Mouse (Mus musculus) layer of hippocampus, adult 8-10 months (tissue): ENCODE measurements at regions not wholly inside any gene's neighbourhood (a gene's known extent, or its start where the extent isn't known, plus 50 kb on each side); places are given as distances from the start of the nearest gene placed in this dataset.
A peak's percentile ranks its signal among the peaks of the same experiment; 100 is the strongest.

ENCODE experiments used
- DNase-seq, 2 experiments: peaks; one replicate each; pipeline ENCODE4 v3.0.0; 2022; ENCODE audit warnings: low spot score in 2 of 2

DNA sequence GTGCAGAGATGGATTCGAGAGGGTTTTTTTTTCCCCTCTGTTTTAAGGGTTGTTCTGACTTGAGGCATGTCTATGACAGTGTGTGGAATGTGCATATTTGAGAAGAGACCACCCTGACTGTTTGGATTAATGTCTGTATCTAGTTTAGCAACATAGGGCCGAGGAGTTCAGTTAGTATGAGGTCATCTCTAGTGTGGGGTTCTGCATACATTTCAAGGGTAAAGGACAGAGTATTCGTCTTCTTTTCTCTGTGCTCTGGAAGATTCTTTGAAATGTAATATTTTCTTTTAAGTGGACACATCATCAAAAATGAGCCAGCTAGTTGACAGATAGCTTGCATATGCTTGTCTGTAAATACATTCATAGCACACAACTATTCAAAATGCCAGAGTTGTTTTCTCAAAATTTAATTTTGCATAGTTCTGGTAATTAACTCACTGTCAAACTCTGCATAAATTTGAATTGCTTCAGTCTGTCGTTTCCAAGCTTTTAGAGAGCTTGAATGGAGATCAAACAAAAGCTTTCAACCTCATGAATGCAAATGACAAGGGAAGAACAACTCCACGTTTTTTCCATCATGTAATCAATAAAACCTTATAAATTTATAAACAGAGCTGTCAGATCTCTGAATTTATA, 415.5 kb downstream of the Adamts20 start:
- DNase-seq, result no peak

DNA sequence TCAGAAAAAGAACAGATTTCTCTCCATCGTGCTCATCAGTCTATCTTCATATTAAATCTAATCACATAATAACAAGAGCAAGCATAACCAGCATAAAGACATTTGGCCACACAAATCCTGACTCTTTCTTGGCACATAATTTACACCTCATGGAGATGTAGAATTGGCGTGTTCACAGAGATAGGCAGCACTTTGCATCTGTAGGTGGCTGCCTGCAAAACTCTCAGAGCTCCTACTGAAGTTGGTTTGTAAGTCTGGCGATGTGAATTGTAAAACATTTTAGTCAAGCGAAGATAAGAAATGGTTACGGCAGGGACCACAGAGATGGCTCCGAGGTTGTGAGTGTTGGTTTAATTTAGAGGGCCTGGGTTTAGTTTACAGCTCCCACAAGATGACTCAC, 419.0 kb downstream of the Adamts20 start:
- no peak for DNase-seq

DNA sequence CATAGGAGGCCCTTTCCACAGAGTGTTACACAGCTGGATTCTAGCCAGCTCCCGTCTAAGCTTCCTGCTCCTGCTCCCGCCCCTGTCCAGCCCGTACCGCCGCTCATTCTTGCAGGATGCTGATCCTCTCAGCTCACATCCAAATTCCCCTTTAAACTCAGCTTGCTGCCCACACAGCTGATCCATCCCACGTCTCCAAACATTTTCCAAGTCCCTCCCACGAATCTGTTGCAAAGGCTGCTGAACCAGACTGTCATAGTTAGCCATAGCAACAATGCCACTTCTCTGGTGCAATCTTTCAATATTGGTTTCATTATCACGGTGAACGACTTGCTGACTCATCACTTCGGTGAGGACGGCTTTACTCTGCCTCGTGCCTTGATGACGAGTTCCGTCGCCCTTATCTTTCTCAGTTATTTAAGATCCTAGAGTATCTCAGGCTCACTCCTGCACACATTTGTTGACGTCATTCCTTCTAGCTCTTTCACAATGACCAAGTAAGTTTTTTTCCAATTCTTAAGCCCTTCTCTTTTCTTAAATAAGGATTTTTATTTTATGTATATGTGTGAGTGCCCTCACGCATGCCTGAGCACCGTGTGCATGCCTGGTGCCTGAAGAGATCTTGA, 420.0 kb downstream of the Adamts20 start:
- peak; percentile 61 to 63 for DNase-seq

DNA sequence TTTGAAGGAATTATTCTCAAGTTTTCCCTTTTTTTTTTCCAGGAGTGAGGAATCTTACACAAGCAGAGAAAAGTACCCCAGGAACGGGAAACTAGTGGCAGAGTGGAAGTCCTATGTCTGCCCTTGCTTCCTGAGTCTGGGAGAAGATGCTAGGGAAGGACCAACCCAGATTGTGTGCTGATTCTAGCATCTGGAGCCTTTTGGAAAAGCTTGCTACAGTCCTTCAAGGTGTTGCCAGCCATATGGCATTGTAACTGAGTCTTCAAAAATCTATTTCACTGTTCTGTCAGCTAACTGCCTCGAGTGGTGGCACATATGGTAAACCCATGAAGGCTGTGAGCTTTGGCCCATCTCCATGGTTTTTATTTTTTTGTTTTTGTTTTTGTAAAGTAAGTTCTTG, 432.3 kb downstream of the Adamts20 start:
- peak; percentile 41 to 42 for DNase-seq

DNA sequence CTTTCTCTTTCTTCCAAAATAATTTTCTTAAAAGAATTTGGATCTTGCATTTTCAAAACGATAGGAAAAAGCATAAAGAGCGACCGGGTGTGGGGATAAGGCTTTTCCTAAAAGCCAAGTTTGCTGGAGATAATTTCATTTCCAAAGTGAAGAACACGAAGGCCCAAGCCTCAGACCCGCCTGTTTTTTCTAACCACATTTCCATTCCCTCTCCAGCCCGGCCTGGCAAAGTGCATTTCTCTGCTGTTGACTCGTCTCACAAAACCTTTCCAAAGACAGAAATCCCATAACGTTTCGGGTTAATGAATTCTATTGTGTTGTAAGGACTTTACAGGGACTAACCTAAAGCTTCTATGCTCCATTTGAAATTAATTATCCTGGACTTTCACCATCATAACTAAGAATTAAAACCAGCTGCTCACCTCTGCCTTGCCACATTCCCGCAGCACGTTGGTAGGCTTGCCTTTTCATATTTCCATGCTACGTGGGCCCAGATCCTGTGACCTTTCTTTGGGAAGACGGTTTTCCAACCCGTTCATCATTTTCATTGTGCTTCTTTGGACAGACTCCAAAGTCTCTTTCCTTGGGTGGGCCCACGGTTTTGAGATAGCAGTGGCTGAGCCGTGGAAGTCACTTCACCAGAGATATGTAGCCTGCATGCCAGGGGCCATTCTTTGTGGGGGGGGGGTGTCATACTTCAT, 430.5 kb upstream of the Prickle1 start:
- no peak for DNase-seq

DNA sequence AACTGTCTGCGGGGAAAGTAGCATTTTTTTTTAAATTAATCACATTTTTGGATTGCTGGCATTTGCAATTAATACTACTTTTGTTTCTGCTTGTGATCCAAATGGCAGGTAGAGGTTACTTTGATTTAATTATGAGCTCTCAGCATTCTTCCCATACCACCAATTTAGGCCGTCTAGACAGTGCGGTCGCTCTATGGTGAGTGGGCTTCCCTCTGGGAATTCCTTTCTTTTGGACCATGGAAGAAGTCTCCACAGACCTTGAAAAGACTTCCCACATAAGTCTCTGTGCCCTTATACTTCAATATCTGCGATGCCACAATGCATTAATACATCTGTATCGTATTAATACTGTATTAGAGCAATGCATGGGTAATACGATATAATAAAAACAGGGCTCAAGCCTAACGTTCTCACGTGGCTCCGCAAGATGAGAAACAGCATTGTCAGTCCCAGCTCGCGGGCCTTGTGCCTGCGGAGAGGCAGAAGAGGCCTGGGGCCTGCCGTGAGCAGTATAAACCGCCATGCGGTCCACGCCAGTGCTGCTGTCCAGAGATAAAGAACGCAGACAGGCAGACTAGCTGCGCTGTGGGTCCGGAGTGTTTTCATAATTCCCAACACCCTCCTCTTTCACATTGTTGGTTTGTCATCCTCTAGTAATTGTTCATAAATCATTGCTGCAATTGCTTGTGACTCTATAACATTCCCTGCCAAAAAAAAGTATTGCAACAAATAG, 429.7 kb upstream of the Prickle1 start:
- DNase-seq, result no peak

DNA sequence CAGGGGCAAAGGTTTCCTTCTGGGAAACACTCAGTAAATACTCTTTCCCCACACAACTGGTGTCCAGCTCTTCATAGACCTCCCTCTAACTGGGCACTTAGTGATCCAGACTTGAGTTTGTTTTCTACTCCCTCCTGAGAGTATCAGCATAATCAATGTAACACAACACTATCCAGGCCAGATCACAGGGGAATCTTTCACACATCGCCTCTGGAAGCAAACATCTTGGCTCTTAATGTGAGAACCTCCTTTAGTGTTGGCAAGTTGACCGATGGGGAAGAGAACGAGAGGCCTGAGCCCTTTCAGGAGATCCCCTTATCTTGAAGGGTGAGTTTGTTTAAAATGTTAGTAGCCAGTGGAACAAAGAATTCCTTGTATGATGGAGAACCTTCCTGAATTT, 429.1 kb upstream of the Prickle1 start:
- DNase-seq, result no peak

DNA sequence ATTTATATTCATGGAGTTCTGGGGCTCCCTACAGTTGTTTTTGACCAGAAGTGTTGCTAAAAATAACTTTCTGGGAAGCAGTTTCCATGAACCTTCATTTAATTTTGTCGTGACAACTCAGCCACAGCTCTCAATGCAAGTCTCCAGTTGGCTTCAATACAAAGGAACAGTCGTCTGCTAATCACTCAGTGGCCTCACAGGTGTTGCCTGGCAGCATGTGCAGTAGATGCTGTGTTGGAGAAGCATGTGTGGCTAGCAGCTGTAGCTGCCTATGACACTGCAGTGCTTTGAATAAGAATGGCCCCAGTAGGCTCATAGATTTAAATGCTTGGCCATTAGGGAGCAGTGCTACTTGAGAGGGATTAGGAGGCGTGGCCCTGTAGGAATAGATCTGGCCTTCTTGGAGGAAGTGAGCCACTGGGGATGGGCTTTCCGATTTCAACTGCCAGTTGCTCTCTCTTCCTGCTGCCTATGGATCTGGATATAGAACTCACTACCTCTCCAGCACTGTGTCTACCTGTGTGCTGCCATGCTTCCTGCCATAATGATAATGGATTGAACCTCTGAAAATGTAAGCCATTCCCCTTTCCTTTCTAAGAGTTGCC, 428.5 kb upstream of the Prickle1 start:
- DNase-seq, result no peak

DNA sequence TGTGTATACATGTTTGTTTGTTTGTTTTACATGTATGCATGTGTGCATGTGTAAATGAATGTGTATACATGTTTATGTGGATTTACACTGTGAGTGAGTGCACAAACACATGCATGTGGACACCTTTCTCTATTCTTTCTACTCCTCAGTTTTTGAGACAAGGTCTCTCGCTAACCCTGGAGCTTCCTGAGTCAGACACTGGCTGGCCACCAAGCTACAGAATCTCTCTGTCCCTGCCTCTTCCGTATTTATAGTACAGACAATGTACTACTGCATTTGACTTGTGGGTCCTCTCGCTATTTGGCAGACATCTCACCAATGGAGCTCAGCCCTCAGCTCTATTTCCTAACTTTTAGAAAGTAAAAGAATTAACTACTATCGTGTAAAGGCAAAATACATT, 427.8 kb upstream of the Prickle1 start:
- DNase-seq, result no peak

DNA sequence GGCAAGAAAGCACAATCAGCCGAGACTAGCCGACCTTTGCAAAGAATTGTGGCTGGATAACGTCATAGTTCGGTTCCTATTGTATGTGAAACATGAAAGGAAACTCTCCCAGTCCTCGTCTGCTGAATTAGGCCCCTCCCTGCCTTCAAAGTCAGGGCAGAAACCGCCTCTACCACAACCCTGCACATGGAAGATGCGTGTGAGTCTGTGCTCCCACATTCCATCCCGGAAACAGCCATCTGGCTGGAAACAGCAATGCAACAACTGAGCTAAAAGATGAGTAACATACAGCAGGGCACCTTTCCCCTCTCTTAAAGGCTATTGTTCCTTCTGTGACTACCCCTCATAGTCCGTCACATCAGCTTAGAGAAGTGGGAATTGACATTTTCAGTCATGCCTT, 422.1 kb upstream of the Prickle1 start:
- DNase-seq, result peak in 1 of 2 experiments; percentile 35

DNA sequence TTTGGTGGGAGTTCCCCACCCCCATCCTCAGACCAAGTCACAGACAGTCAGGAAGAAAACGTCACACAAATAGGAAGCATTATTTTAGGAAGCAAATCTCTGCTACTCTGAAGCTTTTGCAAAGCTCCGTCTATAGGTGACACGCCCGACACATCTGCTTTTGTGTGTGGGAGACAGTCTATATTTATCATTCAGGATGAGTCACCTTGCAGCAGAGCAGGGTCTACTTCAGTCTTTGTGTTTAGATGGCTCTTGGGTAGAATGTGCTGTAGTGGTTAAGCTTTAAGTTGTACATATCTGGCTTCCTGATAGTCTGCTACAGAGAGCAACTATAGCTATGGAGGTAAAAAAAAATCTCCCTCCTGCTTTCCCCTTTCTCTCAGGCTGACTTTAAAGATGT, 415.8 kb upstream of the Prickle1 start:
- no peak for DNase-seq

DNA sequence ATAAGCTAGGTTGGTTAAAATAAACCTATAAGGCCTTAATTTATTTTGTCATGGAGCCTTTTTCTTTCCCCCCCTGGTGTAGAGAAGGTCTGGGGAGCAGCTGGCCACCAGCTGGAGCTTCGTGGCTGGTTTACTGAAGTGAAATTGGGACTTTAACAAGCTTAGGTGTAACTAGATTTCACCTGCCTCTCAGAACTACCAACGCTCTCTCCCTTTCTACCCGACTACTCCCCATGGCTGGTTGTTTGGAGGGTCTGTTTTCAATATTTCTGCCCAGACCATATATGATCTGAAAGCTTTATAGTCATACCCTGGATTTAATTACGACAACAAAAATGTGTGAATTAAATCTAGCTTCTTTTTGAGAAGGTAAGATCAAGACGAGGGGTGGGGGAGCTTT, 410.4 kb upstream of the Prickle1 start:
- DNase-seq, result no peak

DNA sequence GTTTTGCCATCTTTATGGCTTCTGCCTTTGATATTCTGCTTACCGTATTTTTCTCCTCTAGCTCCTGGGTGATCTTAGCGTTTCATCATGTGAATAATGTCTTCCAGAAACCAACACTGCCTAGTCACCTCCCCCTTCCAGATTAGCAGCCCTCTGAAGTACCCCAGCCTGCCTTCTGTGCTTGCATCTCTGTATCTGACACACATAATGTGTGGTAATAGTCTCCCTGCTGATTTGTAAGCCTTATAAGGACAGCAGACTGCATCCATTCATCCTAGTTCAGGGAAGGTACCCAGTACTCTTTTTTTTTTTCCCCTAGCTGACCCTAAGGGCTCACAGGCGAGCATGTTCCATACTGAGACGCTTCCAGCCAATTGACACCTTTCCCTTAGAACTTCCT, 409.2 kb upstream of the Prickle1 start:
- no peak for DNase-seq

DNA sequence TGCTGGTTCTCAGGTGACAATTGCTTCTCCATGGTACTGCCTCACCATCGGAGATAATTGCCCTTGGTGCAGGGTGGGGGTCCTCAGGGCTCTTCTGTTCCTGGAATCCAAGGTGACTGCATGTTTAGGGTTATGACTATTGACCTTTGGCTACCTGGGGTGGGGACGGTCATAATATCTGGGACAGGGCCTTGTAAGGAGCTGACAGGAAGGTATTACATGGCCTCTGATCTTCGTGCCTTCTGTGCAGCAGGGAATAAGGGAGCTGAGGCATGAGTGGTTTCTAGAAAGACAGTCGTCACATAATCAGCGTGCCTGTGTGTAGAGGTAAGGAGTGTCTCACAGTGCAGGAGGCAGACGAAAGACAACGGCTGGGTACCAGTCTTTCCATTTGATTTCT, 407.5 kb upstream of the Prickle1 start:
- no peak for DNase-seq

DNA sequence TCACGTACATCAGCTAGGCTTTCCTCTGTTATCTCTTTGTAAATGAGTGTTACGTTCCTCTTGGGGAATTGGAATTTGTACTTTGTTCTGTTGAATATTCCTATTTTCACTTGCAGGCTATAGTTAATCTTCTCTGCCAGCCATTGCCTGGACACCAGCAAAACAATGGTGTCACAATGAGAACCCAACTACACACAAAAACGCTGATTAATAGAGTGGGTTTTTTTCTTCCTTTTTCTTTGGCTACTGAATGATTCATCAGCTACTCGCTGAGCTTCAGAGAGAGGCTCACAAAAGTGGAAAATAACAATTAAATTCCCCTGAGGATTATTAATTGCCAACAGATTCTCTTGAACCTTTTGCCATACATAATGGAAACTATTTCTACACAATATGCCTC, 398.9 kb upstream of the Prickle1 start:
- no peak for DNase-seq

DNA sequence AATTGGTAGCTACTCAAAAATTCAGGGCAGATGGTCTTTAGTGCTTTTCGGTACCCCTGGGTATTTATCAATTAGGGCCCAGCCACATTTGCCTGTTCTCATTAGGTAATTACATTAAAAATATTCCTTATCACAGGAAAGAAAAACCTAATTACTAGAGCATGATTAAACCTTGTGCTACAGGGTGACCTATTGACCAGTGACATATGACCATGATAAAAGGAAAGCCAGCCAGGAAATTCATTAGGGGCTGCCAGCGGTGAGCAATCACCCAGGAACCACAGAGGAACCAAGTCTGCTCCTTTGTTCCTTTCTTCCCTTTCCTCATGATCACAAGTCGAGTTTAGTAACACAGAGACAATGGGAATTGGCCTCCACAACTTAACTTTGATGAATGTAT, 394.4 kb upstream of the Prickle1 start:
- DNase-seq, result no peak

DNA sequence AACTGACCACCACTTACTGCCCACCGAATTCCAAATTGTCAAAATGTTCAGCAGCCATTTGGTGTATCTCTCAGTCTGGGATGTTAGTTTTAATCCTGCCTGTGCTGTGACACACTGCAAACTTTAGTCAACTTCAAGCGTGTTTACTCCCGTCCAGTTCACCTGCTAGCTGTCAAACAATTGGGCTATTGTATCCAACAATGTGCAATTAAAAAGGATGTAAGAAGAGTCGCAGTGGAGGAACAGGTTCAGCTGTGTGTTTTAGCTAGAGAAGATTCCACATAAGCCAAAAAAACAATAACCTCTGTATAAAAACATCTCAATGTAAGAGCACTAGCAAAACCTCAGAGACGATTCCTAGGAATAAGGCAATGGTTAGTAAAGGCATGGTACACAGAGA, 392.7 kb upstream of the Prickle1 start:
- DNase-seq, result no peak

DNA sequence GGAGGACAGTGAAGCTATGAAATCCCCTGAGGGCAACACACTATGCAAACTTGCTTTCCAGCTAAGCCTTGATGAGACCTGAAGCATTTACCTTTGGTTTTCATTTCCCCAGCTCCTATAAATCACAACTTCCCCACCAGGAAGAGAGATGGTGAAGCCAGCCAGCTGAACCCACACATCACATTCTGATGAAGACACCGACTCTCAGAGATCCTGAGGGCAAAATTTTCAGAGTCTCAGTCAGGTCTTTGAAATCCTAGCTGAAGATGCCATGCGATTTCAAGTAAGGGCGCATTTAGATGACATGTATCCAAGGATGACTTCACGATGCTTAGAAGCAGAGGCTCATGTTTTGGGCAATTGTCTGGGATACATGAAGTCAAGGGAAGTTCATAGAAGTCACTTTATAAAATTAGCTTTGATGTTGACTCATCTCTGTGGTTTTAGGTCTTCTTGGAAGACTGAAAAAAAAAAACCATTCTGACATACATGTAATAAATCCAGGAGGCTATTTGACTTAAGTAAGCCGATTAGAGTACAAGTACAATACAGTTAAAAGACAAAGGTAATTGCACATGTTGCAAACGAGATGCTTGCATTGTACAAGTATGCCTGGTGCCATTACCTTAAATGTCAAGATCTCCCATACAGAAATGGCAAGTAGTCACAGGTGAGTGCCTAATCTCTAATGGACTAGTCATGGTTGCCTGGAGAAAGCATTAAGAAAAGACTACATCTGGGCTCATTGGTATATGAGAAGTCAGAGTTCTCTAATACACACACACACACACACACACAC, 391.1 kb upstream of the Prickle1 start:
- DNase-seq, result no peak

DNA sequence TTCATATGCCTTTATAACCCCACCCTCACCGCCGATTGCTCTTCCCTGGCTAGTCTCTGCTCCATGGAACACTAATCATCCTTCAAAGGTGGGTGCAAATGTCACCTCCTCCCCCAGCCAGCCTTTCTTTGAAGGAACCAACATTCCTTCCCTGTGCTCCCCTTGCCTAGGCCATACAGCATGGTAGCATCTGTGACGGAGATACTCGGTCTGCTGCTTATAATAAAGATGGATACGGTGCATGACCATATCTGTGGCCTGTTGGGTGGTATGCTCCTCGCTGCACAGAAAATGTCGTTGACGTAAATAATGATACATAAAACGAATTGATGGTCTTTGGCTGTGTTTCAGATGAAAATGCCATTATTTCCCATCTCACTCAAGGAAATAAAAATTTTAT, 386.4 kb upstream of the Prickle1 start:
- no peak for DNase-seq

DNA sequence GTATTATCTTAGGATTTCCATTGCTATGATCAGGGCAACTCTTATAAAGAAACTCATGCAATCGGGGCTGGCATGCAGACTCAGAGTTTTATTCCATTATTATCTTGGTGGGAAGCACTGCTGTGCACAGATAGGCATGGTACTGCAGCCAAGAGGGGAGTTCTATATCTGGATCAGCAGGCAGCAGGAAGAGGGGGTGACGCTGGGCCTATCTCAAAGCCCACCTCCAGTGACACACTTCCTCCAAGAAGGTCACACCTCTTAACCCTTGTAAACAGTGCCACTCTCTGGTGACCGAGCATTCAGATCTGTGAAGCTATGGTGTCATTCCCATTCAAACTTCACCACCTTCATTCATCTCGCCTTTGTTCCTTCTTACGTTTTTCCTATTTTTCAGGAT, 381.8 kb upstream of the Prickle1 start:
- no peak for DNase-seq

DNA sequence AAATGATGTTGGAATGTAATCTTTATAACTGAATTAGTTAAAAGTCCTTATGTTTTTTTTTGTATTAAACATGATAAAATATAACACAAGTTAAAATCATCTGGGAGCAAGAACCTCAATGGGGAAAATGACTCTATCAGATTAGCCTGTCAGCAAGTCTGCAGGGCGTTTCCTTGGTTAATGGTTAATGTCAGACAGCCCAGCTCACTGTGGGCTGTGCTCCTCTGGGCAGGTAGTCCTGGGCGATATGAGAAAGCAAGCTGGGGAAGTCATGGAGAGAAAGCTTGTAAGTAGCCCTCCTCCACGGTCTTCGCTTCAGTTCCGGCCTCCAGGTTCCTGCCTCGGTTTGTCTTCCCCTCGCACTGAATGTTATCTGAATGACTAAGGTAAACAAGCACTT, 379.0 kb upstream of the Prickle1 start:
- DNase-seq, result no peak
